Mouse (Mus musculus) hindbrain, embryonic 15.5 days (tissue): Measurements from ENCODE around the gene Ubb. TPM values are rescaled to one million over a fixed set of nuclear protein-coding genes. Genes with fewer than 3 reads are reported as not detected.

ENCODE experiments used
- ATAC-seq: fragments of 200-750 bp; cut with Nextera tagmentation; 2 replicates; pipeline ENCODE4 v1.8.0; 2017; ENCODE audit warnings: low read depth, moderate number of reproducible peaks, moderate TSS enrichment; ENCODE audit not compliant: low FRiP score
- H3K27ac ChIP-seq: fragments of 300-500 bp; sonication (generic); replicated peaks from 2 replicates; pipeline ENCODE4 v1.5.1; 2015; ENCODE audit warnings: mild to moderate bottlenecking, inconsistent platforms
- H3K27me3 ChIP-seq: fragments of 300-500 bp; sonication (generic); 2 replicates; pipeline ENCODE4 v1.6.1; 2015; ENCODE audit warnings: control low read depth, inconsistent platforms
- H3K36me3 ChIP-seq: fragments of 300-500 bp; sonication (generic); 2 replicates; pipeline ENCODE4 v1.6.1; 2015; ENCODE audit warnings: control low read depth, inconsistent platforms
- H3K4me1 ChIP-seq: fragments of 300-500 bp; sonication (generic); replicated peaks from 2 replicates; pipeline ENCODE4 v1.6.1; 2015; ENCODE audit warnings: control low read depth, inconsistent platforms
- H3K4me2 ChIP-seq: fragments of 300-500 bp; sonication (generic); 2 replicates; pipeline ENCODE4 v1.6.1; 2015; ENCODE audit warnings: moderate library complexity, mild to moderate bottlenecking, inconsistent platforms
- H3K4me3 ChIP-seq: fragments of 300-500 bp; sonication (generic); 2 replicates; pipeline ENCODE4 v1.5.1; 2015; ENCODE audit warnings: mild to moderate bottlenecking, inconsistent platforms
- H3K9ac ChIP-seq: fragments of 300-500 bp; sonication (generic); 2 replicates; pipeline ENCODE4 v1.6.1; 2015; ENCODE audit warnings: inconsistent platforms
- H3K9me3 ChIP-seq: fragments of 300-500 bp; sonication (generic); 2 replicates; pipeline ENCODE4 v1.6.1; 2016; ENCODE audit warnings: control low read depth, inconsistent platforms
- WGBS: fragments of 180-500 bp; shearing (Covaris S2); methylation state at CpG from one replicate; pipeline ENCODE4 v1.1.7; 2015; 5-methylcytosine and 5-hydroxymethylcytosine counted together
- polyA plus RNA-seq: library from polyadenylated mRNA; unstranded; fragments of >200 nt; fragmentation: Nextera tagmentation; extraction: Ambion mirVana; gene quantifications from 2 replicates; pipeline ENCODE4 v1.2.1, GENCODE M21; 2015

Gene Ubb
- polyA plus RNA-seq, 1 experiment from 2014 or later, result 4,365 TPM

DNA sequence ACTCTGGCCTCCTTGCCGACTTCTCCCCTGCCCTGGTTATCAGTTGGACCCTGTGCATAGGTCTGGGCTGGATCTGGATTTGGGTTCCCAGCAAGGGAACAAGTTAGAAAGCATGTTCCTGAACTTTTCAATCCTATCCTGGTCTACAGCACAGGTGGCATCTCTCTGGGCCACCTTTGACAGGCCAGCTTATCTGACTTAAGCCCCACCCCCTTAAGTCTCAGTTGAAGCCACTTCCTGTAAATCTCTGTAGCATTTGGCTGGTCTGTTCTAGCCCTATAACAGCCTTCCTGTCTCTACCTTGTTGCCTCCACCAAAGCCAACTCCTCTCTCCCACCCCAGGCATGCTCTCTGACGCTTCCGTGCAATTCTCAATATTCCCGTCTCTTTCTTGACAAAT is 47.6 kb downstream of the Ubb start:
- Histone ChIP-seq H3K4me1 (peaks cover 6% of the 10 kb centered on the region), H3K4me3 (no peak overlapping the region), H3K27me3 (no peaks in the 10 kb centered on the region), H3K36me3 (peaks cover 11% of the 10 kb centered on the region; the same call in 1 of the 2 replicates), H3K4me2 (no peak overlapping the region), H3K9ac (no peak overlapping the region), H3K27ac (no peak overlapping the region), H3K9me3 (no peaks in the 10 kb centered on the region)
- ATAC-seq, result no peak
- 77% methylated on average over 4 of the region's 4 CpGs for WGBS

DNA sequence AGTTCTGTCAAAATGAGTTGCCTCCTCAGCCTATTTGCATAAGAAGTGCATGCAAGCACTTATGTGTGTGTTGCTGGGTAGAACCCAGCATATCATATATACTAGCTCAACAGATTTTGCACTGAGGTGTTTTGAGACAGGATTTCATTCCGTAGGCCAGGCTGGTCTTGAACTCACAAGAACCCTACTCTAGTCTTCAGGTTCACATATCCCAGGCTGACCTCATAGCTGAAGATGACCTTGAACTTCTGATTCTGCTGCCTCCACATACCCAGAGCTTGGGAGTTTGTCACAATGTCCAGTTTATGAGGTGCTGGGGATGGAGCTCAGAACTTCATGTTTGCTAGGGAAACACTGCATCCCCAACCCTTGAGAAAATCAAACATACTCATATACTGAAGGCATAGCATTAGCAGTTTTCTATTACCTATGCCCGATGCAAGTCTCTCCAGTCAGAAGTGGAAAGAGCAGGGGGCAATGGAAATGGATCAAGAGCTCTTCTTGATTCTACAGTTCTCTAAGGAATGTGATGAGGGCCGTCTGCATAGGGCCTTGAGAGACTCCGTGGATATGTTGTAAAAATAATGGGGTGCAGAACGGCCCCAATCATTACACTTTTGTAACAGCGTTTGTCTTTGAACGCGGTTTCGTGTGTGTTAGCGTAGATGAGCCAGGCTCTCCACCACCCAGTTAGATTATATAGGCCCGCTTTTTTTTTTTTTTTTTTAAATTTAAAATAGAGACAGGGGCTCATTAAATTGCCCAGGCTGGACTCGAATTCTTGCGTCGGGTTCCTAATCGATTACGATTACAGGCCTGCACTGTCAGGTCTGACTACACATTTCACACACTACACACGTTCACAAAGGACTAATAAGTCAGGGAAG is 51.0 kb downstream of the Ubb start:
- no peak; the same call in 1 of the 2 replicates for ATAC-seq
- H3K27ac ChIP-seq, result peak overlapping the region; percentile 94
- H3K27me3 ChIP-seq, result no peaks in the 10 kb centered on the region
- peaks cover 38% of the 10 kb centered on the region for H3K4me1 ChIP-seq
- H3K36me3 ChIP-seq, result peaks cover 27% of the 10 kb centered on the region
- peak overlapping the region; percentile 48 for H3K9ac ChIP-seq
- H3K9me3 ChIP-seq, result no peaks in the 10 kb centered on the region
- WGBS, result 13% methylated on average over 17 of the region's 17 CpGs
- H3K4me3 ChIP-seq, result peak overlapping the region; percentile 75
- H3K4me2 ChIP-seq, result peak overlapping the region; percentile 51

Other genes starting within 250 kb of the Ubb start
- gene Pigl, start 92.7 kb upstream of the Ubb start, polyA plus RNA-seq, result 9.7 and 11.0 TPM in 2 replicates
- 177 and 180 TPM in 2 replicates for gene Ncor1, start 92.6 kb upstream of the Ubb start, polyA plus RNA-seq
- gene Cenpv, start 11.9 kb upstream of the Ubb start, polyA plus RNA-seq, result 56.8 and 57.3 TPM in 2 replicates
- 30.9 and 31.2 TPM in 2 replicates for gene Trpv2, start 23.3 kb downstream of the Ubb start, polyA plus RNA-seq
- gene Lrrc75a, start 97.4 kb downstream of the Ubb start, polyA plus RNA-seq, result 12.4 and 12.9 TPM in 2 replicates
- 23.7 and 26.4 TPM in 2 replicates for gene Mmgt2, start 97.5 kb downstream of the Ubb start, polyA plus RNA-seq
- gene Zfp287, start 180.7 kb downstream of the Ubb start, polyA plus RNA-seq, result 17.6 and 20.2 TPM in 2 replicates
- not detected in 2 replicates for gene Gm10428, start 201.9 kb downstream of the Ubb start, polyA plus RNA-seq
- gene Zfp286, start 238.3 kb downstream of the Ubb start, polyA plus RNA-seq, result 27.0 and 31.0 TPM in 2 replicates